Mouse (Mus musculus) forebrain, embryonic 16.5 days (tissue): ENCODE results near the gene Car2. TPM values are rescaled to one million over a fixed set of nuclear protein-coding genes. Genes with fewer than 3 reads are reported as not detected.
A peak's percentile ranks its signal among the peaks of the same experiment; 100 is the strongest.

Experiments used
- ATAC-seq: fragments of 200-750 bp; cut with Nextera tagmentation; 2 replicates; pipeline ENCODE4 v1.8.0; 2017; ENCODE audit warnings: mild to moderate bottlenecking, moderate library complexity
- H3K27ac ChIP-seq: fragments of 300-500 bp; sonication (generic); 2 replicates; pipeline ENCODE4 v1.5.1; 2014; ENCODE audit warnings: low read length, control low read depth
- H3K27me3 ChIP-seq: fragments of 300-500 bp; sonication (generic); replicated peaks from 2 replicates; pipeline ENCODE4 v1.6.1; 2014; ENCODE audit warnings: low read length; ENCODE audit not compliant: control insufficient read depth, insufficient read depth
- H3K36me3 ChIP-seq: fragments of 300-500 bp; sonication (generic); 2 replicates; pipeline ENCODE4 v1.6.1; 2014; ENCODE audit not compliant: control insufficient read depth, insufficient read depth
- H3K4me1 ChIP-seq: fragments of 300-500 bp; sonication (generic); replicated peaks from 2 replicates; pipeline ENCODE4 v1.6.1; 2014; ENCODE audit warnings: low read length; ENCODE audit not compliant: control insufficient read depth, insufficient read depth
- H3K4me2 ChIP-seq: fragments of 300-500 bp; sonication (generic); 2 replicates; pipeline ENCODE4 v1.6.1; 2014; ENCODE audit warnings: mild to moderate bottlenecking, low read length, control low read depth
- H3K4me3 ChIP-seq: fragments of 300-500 bp; sonication (generic); replicated peaks from 2 replicates; pipeline ENCODE4 v1.5.1; 2014; ENCODE audit warnings: mild to moderate bottlenecking, low read length, control low read depth
- H3K9ac ChIP-seq: fragments of 300-500 bp; sonication (generic); replicated peaks from 2 replicates; pipeline ENCODE4 v1.6.1; 2014; ENCODE audit warnings: low read depth, low read length, control low read depth
- H3K9me3 ChIP-seq: fragments of 300-500 bp; sonication (generic); 2 replicates; pipeline ENCODE4 v1.6.1; 2016; ENCODE audit warnings: low read length; ENCODE audit not compliant: control insufficient read depth
- WGBS: fragments of 180-500 bp; shearing (Covaris S2); extraction: QIAGEN DNeasy Blood & Tissue Kit; methylation state at CpG from one replicate; pipeline ENCODE4 v1.1.7; 2014; 5-methylcytosine and 5-hydroxymethylcytosine counted together
- polyA plus RNA-seq: library from polyadenylated mRNA; unstranded; fragments of >200 nt; fragmentation: Nextera tagmentation; extraction: Ambion mirVana; gene quantifications from 2 replicates; pipeline ENCODE4 v1.2.1, GENCODE M21; 2015

Car2 gene
- polyA plus RNA-seq, 1 experiment from 2014 or later, result 20.3 TPM

GRCm38 (mm10) chr3:14887686-14888295, 1.7 kb downstream of the Car2 start:
- Histone ChIP-seq H3K27me3 (no peaks in the 10 kb centered on the region), H3K9me3 (no peaks in the 10 kb centered on the region), H3K4me1 (peaks cover 3% of the 10 kb centered on the region), H3K36me3 (no peaks in the 10 kb centered on the region), H3K4me3 (0 out of 2 replicates have a peak overlapping the region, but pooled peaks have one; percentile 3), H3K4me2 (peak overlapping the region; percentile 5; the same call in 1 of the 2 replicates), H3K27ac (no peak overlapping the region), H3K9ac (no peak overlapping the region)
- 72% methylated on average over 10 of the region's 10 CpGs for WGBS
- ATAC-seq, result no peak

GRCm38 (mm10) chr3:14888549-14888948, 2.5 kb downstream of the Car2 start:
- H3K9ac ChIP-seq, result no peak overlapping the region
- H3K9me3 ChIP-seq, result no peaks in the 10 kb centered on the region
- 20% methylated on average over 2 of the region's 2 CpGs for WGBS
- H3K4me2 ChIP-seq, result no peak overlapping the region
- H3K4me3 ChIP-seq, result no peak overlapping the region
- ATAC-seq, result peak; percentile 35
- no peaks in the 10 kb centered on the region for H3K36me3 ChIP-seq
- H3K27me3 ChIP-seq, result no peaks in the 10 kb centered on the region
- H3K27ac ChIP-seq, result no peak overlapping the region
- peaks cover 3% of the 10 kb centered on the region for H3K4me1 ChIP-seq

GRCm38 (mm10) chr3:14889085-14889484, 3.0 kb downstream of the Car2 start:
- Histone ChIP-seq H3K27me3 (no peaks in the 10 kb centered on the region), H3K36me3 (no peaks in the 10 kb centered on the region), H3K4me2 (no peak overlapping the region), H3K4me1 (peaks cover 3% of the 10 kb centered on the region), H3K27ac (no peak overlapping the region), H3K9ac (no peak overlapping the region), H3K4me3 (no peak overlapping the region), H3K9me3 (no peaks in the 10 kb centered on the region)
- WGBS, result 81% methylated on average over 2 of the region's 2 CpGs
- ATAC-seq, result no peak

GRCm38 (mm10) chr3:14889716-14890409, 3.8 kb downstream of the Car2 start:
- Histone ChIP-seq H3K27me3 (no peaks in the 10 kb centered on the region), H3K9ac (no peak overlapping the region), H3K36me3 (no peaks in the 10 kb centered on the region), H3K27ac (no peak overlapping the region), H3K4me2 (peak overlapping the region; percentile 11; the same call in 1 of the 2 replicates), H3K4me3 (no peak overlapping the region), H3K4me1 (peaks cover 3% of the 10 kb centered on the region), H3K9me3 (no peaks in the 10 kb centered on the region)
- 49% methylated on average over 4 of the region's 4 CpGs for WGBS
- no peak for ATAC-seq

- Histone ChIP-seq H3K4me1 (no peaks in the 10 kb centered on the region), H3K4me3 (no peak overlapping the region)
- WGBS, result 84% methylated on average over 3 of the region's 3 CpGs
Observed at GRCm38 (mm10) chr3:14892991-14893390, 6.9 kb downstream of the Car2 start.

GRCm38 (mm10) chr3:14893700-14894099, 7.6 kb downstream of the Car2 start:
- no peak overlapping the region for H3K27ac ChIP-seq
- H3K4me2 ChIP-seq, result no peak overlapping the region
- H3K9ac ChIP-seq, result no peak overlapping the region
- 76% methylated on average over 5 of the region's 5 CpGs for WGBS
- no peaks in the 10 kb centered on the region for H3K36me3 ChIP-seq
- no peaks in the 10 kb centered on the region for H3K4me1 ChIP-seq
- no peak for ATAC-seq
- no peaks in the 10 kb centered on the region for H3K27me3 ChIP-seq
- no peaks in the 10 kb centered on the region for H3K9me3 ChIP-seq
- no peak overlapping the region for H3K4me3 ChIP-seq

More at GRCm38 (mm10) chr3:14892991-14893390, 6.9 kb downstream of the Car2 start:
- H3K9me3 ChIP-seq, result no peaks in the 10 kb centered on the region
- no peak overlapping the region for H3K9ac ChIP-seq
- no peaks in the 10 kb centered on the region for H3K36me3 ChIP-seq
- H3K27ac ChIP-seq, result no peak overlapping the region
- no peaks in the 10 kb centered on the region for H3K27me3 ChIP-seq
- no peak for ATAC-seq
- no peak overlapping the region for H3K4me2 ChIP-seq

- Histone ChIP-seq H3K4me2 (no peak overlapping the region), H3K9me3 (no peaks in the 10 kb centered on the region), H3K4me3 (no peak overlapping the region), H3K36me3 (no peaks in the 10 kb centered on the region), H3K9ac (no peak overlapping the region), H3K27me3 (no peaks in the 10 kb centered on the region), H3K27ac (no peak overlapping the region), H3K4me1 (no peaks in the 10 kb centered on the region)
- ATAC-seq, result no peak
- WGBS, result 93% methylated on average over 3 of the region's 3 CpGs
Observed at GRCm38 (mm10) chr3:14895333-14895732, 9.3 kb downstream of the Car2 start.

GRCm38 (mm10) chr3:14897770-14898169, 11.7 kb downstream of the Car2 start:
- no peaks in the 10 kb centered on the region for H3K9me3 ChIP-seq
- no peak overlapping the region for H3K9ac ChIP-seq
- no peaks in the 10 kb centered on the region for H3K4me1 ChIP-seq
- no peak overlapping the region for H3K27ac ChIP-seq
- no peaks in the 10 kb centered on the region for H3K36me3 ChIP-seq
- H3K4me3 ChIP-seq, result no peak overlapping the region
- no peak for ATAC-seq
- H3K27me3 ChIP-seq, result no peaks in the 10 kb centered on the region
- H3K4me2 ChIP-seq, result no peak overlapping the region
- 75% methylated on average over 6 of the region's 6 CpGs for WGBS

GRCm38 (mm10) chr3:14903380-14903779, 17.3 kb downstream of the Car2 start:
- Histone ChIP-seq H3K9ac (no peak overlapping the region), H3K4me3 (no peak overlapping the region), H3K27me3 (no peaks in the 10 kb centered on the region), H3K36me3 (no peaks in the 10 kb centered on the region), H3K4me2 (no peak overlapping the region), H3K9me3 (no peaks in the 10 kb centered on the region), H3K4me1 (no peaks in the 10 kb centered on the region), H3K27ac (no peak overlapping the region)
- 86% methylated on average over 3 of the region's 3 CpGs for WGBS
- ATAC-seq, result no peak
